Mouse (Mus musculus): ENCODE results near the gene Wasf2. TPM values are rescaled to one million over a fixed set of nuclear protein-coding genes. Genes with fewer than 3 reads are reported as not detected.

Gene Wasf2
- polyA plus RNA-seq, 1 experiment = 150 TPM

GRCm38 (mm10) chr4:133089319-133089718, 41.0 kb upstream of the Wasf2 start:
- TF ChIP-seq CTCF (IDR thresholded peaks at IDR 0.05; ENCODE audit: low read depth, low read length) (no peak), POLR2A (IDR thresholded peaks at IDR 0.05; ENCODE audit: borderline replicate concordance, low read depth, low read length) (no peak)
- H3K27ac ChIP-seq (ENCODE audit: insufficient read depth, low read depth, low read length) = no peak overlapping the region
- peaks cover 64% of the 10 kb centered on the region for H3K4me1 ChIP-seq (ENCODE audit: control insufficient read depth, insufficient read depth, low read length)
- no peak overlapping the region for H3K4me3 ChIP-seq (ENCODE audit: insufficient read depth, low read length)

- TF ChIP-seq CTCF (IDR thresholded peaks at IDR 0.05; ENCODE audit: low read depth, low read length) (no peak), POLR2A (IDR thresholded peaks at IDR 0.05; ENCODE audit: borderline replicate concordance, low read depth, low read length) (no peak)
- peaks cover 65% of the 10 kb centered on the region for H3K4me1 ChIP-seq (ENCODE audit: control insufficient read depth, insufficient read depth, low read length)
- H3K27ac ChIP-seq (ENCODE audit: insufficient read depth, low read depth, low read length) = no peak overlapping the region
- H3K4me3 ChIP-seq (ENCODE audit: insufficient read depth, low read length) = no peak overlapping the region
Observed at GRCm38 (mm10) chr4:133089802-133090201, 40.5 kb upstream of the Wasf2 start.

- Histone ChIP-seq H3K4me3 (ENCODE audit: insufficient read depth, low read length) (no peak overlapping the region), H3K27ac (ENCODE audit: insufficient read depth, low read depth, low read length) (no peak overlapping the region), H3K4me1 (ENCODE audit: control insufficient read depth, insufficient read depth, low read length) (peaks cover 68% of the 10 kb centered on the region)
- TF ChIP-seq POLR2A (IDR thresholded peaks at IDR 0.05; ENCODE audit: borderline replicate concordance, low read depth, low read length) (no peak), CTCF (IDR thresholded peaks at IDR 0.05; ENCODE audit: low read depth, low read length) (no peak)
Observed at GRCm38 (mm10) chr4:133090276-133090719, 40.0 kb upstream of the Wasf2 start.

- no peak overlapping the region for H3K4me3 ChIP-seq (ENCODE audit: insufficient read depth, low read length)
- H3K27ac ChIP-seq (ENCODE audit: insufficient read depth, low read depth, low read length) = no peak overlapping the region
Observed at GRCm38 (mm10) chr4:133090720-133091458, 39.4 kb upstream of the Wasf2 start.

GRCm38 (mm10) chr4:133091459-133091785, 38.9 kb upstream of the Wasf2 start:
- Histone ChIP-seq H3K4me3 (ENCODE audit: insufficient read depth, low read length) (no peak overlapping the region), H3K27ac (ENCODE audit: insufficient read depth, low read depth, low read length) (no peak overlapping the region), H3K4me1 (ENCODE audit: control insufficient read depth, insufficient read depth, low read length) (peaks cover 68% of the 10 kb centered on the region)
- TF ChIP-seq POLR2A (IDR thresholded peaks at IDR 0.05; ENCODE audit: borderline replicate concordance, low read depth, low read length) (no peak), CTCF (IDR thresholded peaks at IDR 0.05; ENCODE audit: low read depth, low read length) (no peak)

More at GRCm38 (mm10) chr4:133090720-133091458, 39.4 kb upstream of the Wasf2 start:
- peaks cover 68% of the 10 kb centered on the region for H3K4me1 ChIP-seq (ENCODE audit: control insufficient read depth, insufficient read depth, low read length)
- TF ChIP-seq CTCF (IDR thresholded peaks at IDR 0.05; ENCODE audit: low read depth, low read length) = no peak
- TF ChIP-seq POLR2A (IDR thresholded peaks at IDR 0.05; ENCODE audit: borderline replicate concordance, low read depth, low read length) = no peak

- TF ChIP-seq POLR2A (IDR thresholded peaks at IDR 0.05; ENCODE audit: borderline replicate concordance, low read depth, low read length) (no peak), CTCF (IDR thresholded peaks at IDR 0.05; ENCODE audit: low read depth, low read length) (no peak)
- Histone ChIP-seq H3K27ac (ENCODE audit: insufficient read depth, low read depth, low read length) (peak overlapping the region; percentile 86), H3K4me3 (ENCODE audit: insufficient read depth, low read length) (peak overlapping the region; percentile 21), H3K4me1 (ENCODE audit: control insufficient read depth, insufficient read depth, low read length) (peaks cover 57% of the 10 kb centered on the region)
Observed at GRCm38 (mm10) chr4:133092453-133092901, 37.8 kb upstream of the Wasf2 start.

- Histone ChIP-seq H3K4me3 (ENCODE audit: insufficient read depth, low read length) (no peak overlapping the region), H3K27ac (ENCODE audit: insufficient read depth, low read depth, low read length) (peak overlapping the region; percentile 86), H3K4me1 (ENCODE audit: control insufficient read depth, insufficient read depth, low read length) (peaks cover 53% of the 10 kb centered on the region)
- no peak for TF ChIP-seq POLR2A (IDR thresholded peaks at IDR 0.05; ENCODE audit: borderline replicate concordance, low read depth, low read length)
- no peak for TF ChIP-seq CTCF (IDR thresholded peaks at IDR 0.05; ENCODE audit: low read depth, low read length)
Observed at GRCm38 (mm10) chr4:133093056-133093455, 37.2 kb upstream of the Wasf2 start.

GRCm38 (mm10) chr4:133093481-133094033, 36.7 kb upstream of the Wasf2 start:
- Histone ChIP-seq H3K4me3 (ENCODE audit: insufficient read depth, low read length) (0 out of 2 replicates have a peak overlapping the region, but pooled peaks have one; percentile 1), H3K4me1 (ENCODE audit: control insufficient read depth, insufficient read depth, low read length) (peaks cover 50% of the 10 kb centered on the region), H3K27ac (ENCODE audit: insufficient read depth, low read depth, low read length) (peak overlapping the region; percentile 86)
- no peak for TF ChIP-seq POLR2A (IDR thresholded peaks at IDR 0.05; ENCODE audit: borderline replicate concordance, low read depth, low read length)
- TF ChIP-seq CTCF (IDR thresholded peaks at IDR 0.05; ENCODE audit: low read depth, low read length) = no peak

- Histone ChIP-seq H3K4me1 (ENCODE audit: control insufficient read depth, insufficient read depth, low read length) (peaks cover 48% of the 10 kb centered on the region), H3K4me3 (ENCODE audit: insufficient read depth, low read length) (peak overlapping the region; percentile 16; the same call in 1 of the 2 replicates), H3K27ac (ENCODE audit: insufficient read depth, low read depth, low read length) (peak overlapping the region; percentile 81)
- TF ChIP-seq CTCF (IDR thresholded peaks at IDR 0.05; ENCODE audit: low read depth, low read length) = no peak
- no peak for TF ChIP-seq POLR2A (IDR thresholded peaks at IDR 0.05; ENCODE audit: borderline replicate concordance, low read depth, low read length)
Observed at GRCm38 (mm10) chr4:133094255-133094654, 36.0 kb upstream of the Wasf2 start.
